Mouse (Mus musculus) forebrain, embryonic 16.5 days (tissue): ENCODE measurements around the gene Rabggta. TPM values are rescaled to one million over a fixed set of nuclear protein-coding genes. Genes with fewer than 3 reads are reported as not detected.
A peak's percentile ranks its signal among the peaks of the same experiment; 100 is the strongest.

Source experiments
- ATAC-seq: fragments of 200-750 bp; cut with Nextera tagmentation; 2 replicates; pipeline ENCODE4 v1.8.0; 2017; ENCODE audit warnings: mild to moderate bottlenecking, moderate library complexity
- H3K27ac ChIP-seq: fragments of 300-500 bp; sonication (generic); 2 replicates; pipeline ENCODE4 v1.5.1; 2014; ENCODE audit warnings: low read length, control low read depth
- H3K27me3 ChIP-seq: fragments of 300-500 bp; sonication (generic); replicated peaks from 2 replicates; pipeline ENCODE4 v1.6.1; 2014; ENCODE audit warnings: low read length; ENCODE audit not compliant: control insufficient read depth, insufficient read depth
- H3K36me3 ChIP-seq: fragments of 300-500 bp; sonication (generic); 2 replicates; pipeline ENCODE4 v1.6.1; 2014; ENCODE audit not compliant: control insufficient read depth, insufficient read depth
- H3K4me1 ChIP-seq: fragments of 300-500 bp; sonication (generic); replicated peaks from 2 replicates; pipeline ENCODE4 v1.6.1; 2014; ENCODE audit warnings: low read length; ENCODE audit not compliant: control insufficient read depth, insufficient read depth
- H3K4me2 ChIP-seq: fragments of 300-500 bp; sonication (generic); 2 replicates; pipeline ENCODE4 v1.6.1; 2014; ENCODE audit warnings: mild to moderate bottlenecking, low read length, control low read depth
- H3K4me3 ChIP-seq: fragments of 300-500 bp; sonication (generic); replicated peaks from 2 replicates; pipeline ENCODE4 v1.5.1; 2014; ENCODE audit warnings: mild to moderate bottlenecking, low read length, control low read depth
- H3K9ac ChIP-seq: fragments of 300-500 bp; sonication (generic); replicated peaks from 2 replicates; pipeline ENCODE4 v1.6.1; 2014; ENCODE audit warnings: low read depth, low read length, control low read depth
- H3K9me3 ChIP-seq: fragments of 300-500 bp; sonication (generic); 2 replicates; pipeline ENCODE4 v1.6.1; 2016; ENCODE audit warnings: low read length; ENCODE audit not compliant: control insufficient read depth
- WGBS: fragments of 180-500 bp; shearing (Covaris S2); extraction: QIAGEN DNeasy Blood & Tissue Kit; methylation state at CpG from one replicate; pipeline ENCODE4 v1.1.7; 2014; 5-methylcytosine and 5-hydroxymethylcytosine counted together
- polyA plus RNA-seq: library from polyadenylated mRNA; unstranded; fragments of >200 nt; fragmentation: Nextera tagmentation; extraction: Ambion mirVana; gene quantifications from 2 replicates; pipeline ENCODE4 v1.2.1, GENCODE M21; 2015

Rabggta gene
- polyA plus RNA-seq, 1 experiment from 2014 or later, result 53.3 TPM

DNA sequence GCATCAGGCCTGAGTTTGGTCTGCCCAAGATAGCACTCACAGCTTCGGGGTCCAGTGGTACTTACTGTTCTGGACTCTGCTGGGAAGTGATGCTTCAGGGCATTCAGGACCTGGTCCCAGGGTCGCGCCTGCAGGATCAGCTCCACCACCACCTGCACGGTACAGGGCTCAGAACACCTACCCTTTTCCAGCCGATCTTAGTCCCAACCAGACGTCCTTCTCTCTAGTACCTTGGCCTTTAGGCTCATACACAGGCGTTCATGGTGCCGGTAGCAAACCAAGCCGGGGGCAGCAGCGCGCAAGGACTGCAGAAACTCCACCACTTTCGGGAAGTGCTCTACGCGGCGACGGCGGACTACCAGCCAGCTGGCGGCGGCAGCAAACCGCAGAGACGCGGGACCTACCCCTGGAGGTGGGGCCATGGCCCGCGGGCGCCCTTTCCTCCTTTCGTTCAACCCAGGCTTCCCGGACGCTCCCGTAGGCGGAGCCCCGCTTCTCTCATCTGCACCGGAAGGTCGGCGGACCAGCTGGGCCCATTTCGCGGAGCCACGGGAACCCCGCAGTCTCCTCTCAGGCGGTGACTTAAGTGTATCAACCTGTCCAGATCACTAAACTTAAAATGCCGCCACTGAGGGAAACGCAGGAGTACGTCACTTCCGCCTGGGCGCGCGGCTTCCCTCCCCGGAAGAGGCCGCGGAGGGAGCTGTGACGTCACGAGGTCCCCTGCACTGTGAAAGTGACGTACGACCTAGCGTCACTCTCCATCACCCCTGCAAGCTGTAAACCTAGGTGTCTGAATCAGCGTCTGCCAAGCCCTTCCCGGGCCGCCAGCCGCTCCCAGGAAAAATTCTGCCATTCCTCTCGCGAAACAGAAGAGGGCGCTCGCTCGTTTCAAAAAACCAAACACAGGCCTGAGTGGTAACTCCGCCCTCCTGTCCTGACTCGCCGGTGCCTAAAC is 40.6 kb downstream of the Rabggta start, which contains the start of gene Tinf2:
Tinf2 (minus strand) TSS at position 661 of the 958 bp plus-strand sequence.
- Histone ChIP-seq H3K27me3 (no peaks in the 10 kb centered on the region), H3K4me3 (peak within 1 kb of the TSS; percentile 80), H3K9me3 (no peaks in the 10 kb centered on the region), H3K4me2 (peak within 1 kb of the TSS; percentile 90), H3K4me1 (peaks cover 10% of the 10 kb centered on the region), H3K9ac (peak within 1 kb of the TSS; percentile 73), H3K36me3 (peaks cover 17% of the 10 kb centered on the region), H3K27ac (peak within 1 kb of the TSS; percentile 73)
- WGBS, result under 1% methylated on average over 66 of the region's 66 CpGs
- ATAC-seq, result peak; percentile 98

GRCm38 (mm10) chr14:55677615-55678014 is 44.4 kb downstream of the Rabggta start:
- WGBS, result 82% methylated on average over 4 of the region's 4 CpGs
- Histone ChIP-seq H3K9ac (no peak overlapping the region), H3K4me2 (no peak overlapping the region), H3K27ac (no peak overlapping the region), H3K9me3 (no peaks in the 10 kb centered on the region), H3K36me3 (peaks cover 17% of the 10 kb centered on the region), H3K27me3 (no peaks in the 10 kb centered on the region), H3K4me1 (peaks cover 14% of the 10 kb centered on the region), H3K4me3 (no peak overlapping the region)
- ATAC-seq, result no peak

DNA sequence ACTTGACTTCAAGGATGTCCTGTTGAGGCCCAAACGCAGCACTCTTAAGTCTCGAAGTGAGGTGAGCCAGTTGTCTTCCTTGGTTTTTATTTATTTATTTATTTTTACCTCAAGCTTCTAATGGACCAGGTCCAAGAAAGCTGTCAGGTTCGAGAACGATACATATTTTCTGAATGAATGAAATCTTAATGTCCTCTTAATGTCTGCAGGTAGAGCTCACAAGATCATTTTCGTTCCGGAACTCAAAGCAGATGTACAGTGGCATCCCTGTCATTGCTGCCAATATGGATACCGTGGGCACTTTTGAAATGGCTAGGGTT is 49.4 kb downstream of the Rabggta start:
- Histone ChIP-seq H3K9me3 (no peaks in the 10 kb centered on the region), H3K36me3 (peaks cover 6% of the 10 kb centered on the region), H3K4me1 (peaks cover 19% of the 10 kb centered on the region), H3K4me3 (peak overlapping the region; percentile 83), H3K9ac (peak overlapping the region; percentile 58; the same call in 1 of the 2 replicates), H3K4me2 (peak overlapping the region; percentile 81), H3K27ac (no peak overlapping the region), H3K27me3 (no peaks in the 10 kb centered on the region)
- 83% methylated on average over 7 of the region's 7 CpGs for whole genome bisulfite sequencing
- no peak for ATAC-seq

DNA sequence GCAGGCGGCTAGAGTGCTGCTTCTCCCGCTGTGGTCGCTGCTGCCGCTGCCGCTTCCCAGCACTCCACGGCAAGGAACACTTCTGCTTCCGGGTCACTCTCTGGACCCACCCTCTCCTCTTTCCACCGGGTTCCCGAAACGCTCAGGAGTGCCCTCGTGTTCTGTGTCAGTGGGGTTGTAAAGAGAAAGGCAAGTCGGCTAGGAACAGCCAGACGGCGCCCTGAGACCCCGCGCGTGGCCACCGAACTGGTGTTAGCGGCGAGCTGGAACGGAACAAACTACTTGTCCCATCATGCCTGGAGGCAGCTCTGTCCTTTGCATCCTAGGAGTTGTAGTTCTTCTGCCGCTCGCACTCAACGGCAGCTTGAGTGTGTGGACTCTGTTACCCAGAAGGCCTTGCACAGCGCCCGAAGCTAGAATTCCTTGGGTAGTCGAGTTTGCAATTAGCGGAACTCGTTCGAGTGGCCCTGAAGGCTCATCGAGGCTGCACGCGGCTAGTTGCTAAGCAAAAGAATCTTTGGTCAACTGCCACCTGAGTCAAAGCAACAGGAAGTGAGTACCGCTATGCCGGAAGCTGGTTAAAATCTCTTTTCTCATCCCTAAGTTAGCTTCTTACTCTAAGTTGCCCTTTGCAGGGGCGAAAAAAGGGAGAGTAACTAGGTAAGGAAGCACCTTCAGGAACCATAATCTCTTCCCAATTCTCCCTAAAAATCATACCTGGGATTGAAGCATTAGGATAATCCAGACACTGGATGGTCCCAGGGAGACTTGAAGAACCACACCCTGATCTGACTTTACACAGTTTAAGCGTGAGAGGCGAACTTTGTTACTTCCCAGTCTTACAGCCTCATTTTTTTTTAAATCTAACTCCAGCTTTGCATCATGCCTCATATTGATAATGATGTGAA is 50.0 kb downstream of the Rabggta start, which contains the start of the genes Gmpr2 and Nedd8:
Gmpr2 (plus strand) TSS at position 109 of the 908 bp plus-strand sequence.
Nedd8 (minus strand) TSS at position 292 of the 908 bp plus-strand sequence.
- Histone ChIP-seq H3K4me3 (peak within 1 kb of the TSS; percentile 83), H3K27ac (peak within 1 kb of the TSS; percentile 88), H3K9ac (peak within 1 kb of the TSS; percentile 58), H3K27me3 (no peaks in the 10 kb centered on the region), H3K9me3 (no peaks in the 10 kb centered on the region), H3K4me1 (peaks cover 19% of the 10 kb centered on the region), H3K4me2 (peak within 1 kb of the TSS; percentile 91), H3K36me3 (peaks cover 3% of the 10 kb centered on the region; the same call in 1 of the 2 replicates)
- peak; percentile 99 for ATAC-seq
- under 1% methylated on average over 38 of the region's 38 CpGs for WGBS

DNA sequence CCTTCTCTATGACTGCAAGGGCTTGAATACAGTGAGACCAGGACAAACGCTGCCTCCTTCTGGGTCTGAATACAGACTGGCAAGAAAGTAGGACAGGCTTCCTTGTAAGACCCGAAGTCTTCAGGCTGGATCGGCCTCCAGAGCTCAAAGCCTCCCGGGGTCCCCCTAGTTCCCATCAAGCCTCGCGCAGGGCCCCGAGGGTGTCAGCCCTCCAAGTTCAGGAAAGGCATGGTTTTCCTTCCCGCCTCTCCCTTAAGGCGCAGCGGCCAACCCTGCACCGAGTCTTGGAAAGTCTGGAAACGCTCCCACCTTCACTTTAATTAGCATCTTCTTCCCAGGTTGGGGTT is 50.6 kb downstream of the Rabggta start:
- H3K27ac ChIP-seq, result peak overlapping the region; percentile 88
- H3K4me3 ChIP-seq, result peak overlapping the region; percentile 83
- ATAC-seq, result peak; percentile 57
- H3K36me3 ChIP-seq, result no peaks in the 10 kb centered on the region
- H3K9me3 ChIP-seq, result no peaks in the 10 kb centered on the region
- peak overlapping the region; percentile 91 for H3K4me2 ChIP-seq
- H3K4me1 ChIP-seq, result peaks cover 19% of the 10 kb centered on the region
- peak overlapping the region; percentile 51 for H3K9ac ChIP-seq
- no peaks in the 10 kb centered on the region for H3K27me3 ChIP-seq
- 0% methylated on average over 12 of the region's 12 CpGs for WGBS

Other genes with a start within 250 kb of the Rabggta start
- 43.3 and 48.2 TPM in 2 replicates for gene Dhrs4, start 243.5 kb downstream of the Rabggta start, polyA plus RNA-seq
- gene Carmil3, start 231.6 kb downstream of the Rabggta start, polyA plus RNA-seq, result 29.4 and 38.1 TPM in 2 replicates
- 9.9 and 18.0 TPM in 2 replicates for gene Cpne6, start 211.8 kb downstream of the Rabggta start, polyA plus RNA-seq
- not detected in 2 replicates for gene Nrl, start 197.3 kb downstream of the Rabggta start, polyA plus RNA-seq
- 23.3 and 23.6 TPM in 2 replicates for gene Pck2, start 182.0 kb downstream of the Rabggta start, polyA plus RNA-seq
- 123 and 127 TPM in 2 replicates for gene Dcaf11, start 162.3 kb downstream of the Rabggta start, polyA plus RNA-seq
- 0.63 and 2.3 TPM in 2 replicates for gene A730061H03Rik, start 161.9 kb downstream of the Rabggta start, polyA plus RNA-seq
- not detected in 2 replicates for gene Fitm1, start 146.6 kb downstream of the Rabggta start, polyA plus RNA-seq
- 185 and 197 TPM in 2 replicates for gene Psme1, start 144.1 kb downstream of the Rabggta start, polyA plus RNA-seq
- gene Emc9, start 137.0 kb downstream of the Rabggta start, polyA plus RNA-seq, result 12.9 and 23.4 TPM in 2 replicates
- gene Psme2, start 131.2 kb downstream of the Rabggta start, polyA plus RNA-seq, result 179 and 182 TPM in 2 replicates
- gene Rnf31, start 130.6 kb downstream of the Rabggta start, polyA plus RNA-seq, result 16.9 and 22.5 TPM in 2 replicates
- 7.8 and 11.8 TPM in 2 replicates for gene Irf9, start 118.7 kb downstream of the Rabggta start, polyA plus RNA-seq
- 9.4 and 11.3 TPM in 2 replicates for gene Rec8, start 104.2 kb downstream of the Rabggta start, polyA plus RNA-seq
- 92.5 and 110 TPM in 2 replicates for gene Ipo4, start 86.3 kb downstream of the Rabggta start, polyA plus RNA-seq
- gene Gm49378, start 84.4 kb downstream of the Rabggta start, polyA plus RNA-seq, result 0.67 and 3.8 TPM in 2 replicates
- 62.1 and 66.2 TPM in 2 replicates for gene Tm9sf1, start 78.5 kb downstream of the Rabggta start, polyA plus RNA-seq
- 0.29 and 0.51 TPM in 2 replicates for gene Tssk4, start 72.1 kb downstream of the Rabggta start, polyA plus RNA-seq
- 63.5 and 71.3 TPM in 2 replicates for gene Mdp1, start 61.8 kb downstream of the Rabggta start, polyA plus RNA-seq
- gene Gmpr2, start 50.3 kb downstream of the Rabggta start, polyA plus RNA-seq, result 52.5 and 62.6 TPM in 2 replicates
- gene Nedd8, start 50.1 kb downstream of the Rabggta start, polyA plus RNA-seq, result 514 and 544 TPM in 2 replicates
- 31.4 and 32.6 TPM in 2 replicates for gene Tinf2, start 40.4 kb downstream of the Rabggta start, polyA plus RNA-seq
- 0.26 and 0.28 TPM in 2 replicates for gene Tgm1, start 8.3 kb downstream of the Rabggta start, polyA plus RNA-seq
- gene Dhrs1, start 23.4 kb upstream of the Rabggta start, polyA plus RNA-seq, result 81.9 and 83.5 TPM in 2 replicates
- gene Nop9, start 23.4 kb upstream of the Rabggta start, polyA plus RNA-seq, result 36.4 and 46.0 TPM in 2 replicates
- 0.21 TPM in 1 of 2 replicates, not detected in the other for gene Cideb, start 36.2 kb upstream of the Rabggta start, polyA plus RNA-seq
- 0.21 and 0.38 TPM in 2 replicates for gene Ltb4r2, start 39.2 kb upstream of the Rabggta start, polyA plus RNA-seq
- 0.24 and 0.25 TPM in 2 replicates for gene Ltb4r1, start 43.7 kb upstream of the Rabggta start, polyA plus RNA-seq
- 3.2 and 3.7 TPM in 2 replicates for gene Adcy4, start 61.8 kb upstream of the Rabggta start, polyA plus RNA-seq
- 2.7 and 3.2 TPM in 2 replicates for gene Ripk3, start 66.6 kb upstream of the Rabggta start, polyA plus RNA-seq
- 11.7 and 12.3 TPM in 2 replicates for gene Nfatc4, start 100.9 kb upstream of the Rabggta start, polyA plus RNA-seq
- gene Nynrin, start 131.7 kb upstream of the Rabggta start, polyA plus RNA-seq, result 11.3 and 13.2 TPM in 2 replicates
- gene Cbln3, start 162.1 kb upstream of the Rabggta start, polyA plus RNA-seq, result 0.14 and 0.21 TPM in 2 replicates
- gene Khnyn, start 162.7 kb upstream of the Rabggta start, polyA plus RNA-seq, result 10.3 and 11.1 TPM in 2 replicates
- gene Sdr39u1, start 178.0 kb upstream of the Rabggta start, polyA plus RNA-seq, result 102 and 128 TPM in 2 replicates
- 0.27 and 0.61 TPM in 2 replicates for gene Cma1, start 222.4 kb upstream of the Rabggta start, polyA plus RNA-seq
- gene Cma2, start 228.7 kb upstream of the Rabggta start, polyA plus RNA-seq, result not detected in 2 replicates